In the genomic region with DNA sequence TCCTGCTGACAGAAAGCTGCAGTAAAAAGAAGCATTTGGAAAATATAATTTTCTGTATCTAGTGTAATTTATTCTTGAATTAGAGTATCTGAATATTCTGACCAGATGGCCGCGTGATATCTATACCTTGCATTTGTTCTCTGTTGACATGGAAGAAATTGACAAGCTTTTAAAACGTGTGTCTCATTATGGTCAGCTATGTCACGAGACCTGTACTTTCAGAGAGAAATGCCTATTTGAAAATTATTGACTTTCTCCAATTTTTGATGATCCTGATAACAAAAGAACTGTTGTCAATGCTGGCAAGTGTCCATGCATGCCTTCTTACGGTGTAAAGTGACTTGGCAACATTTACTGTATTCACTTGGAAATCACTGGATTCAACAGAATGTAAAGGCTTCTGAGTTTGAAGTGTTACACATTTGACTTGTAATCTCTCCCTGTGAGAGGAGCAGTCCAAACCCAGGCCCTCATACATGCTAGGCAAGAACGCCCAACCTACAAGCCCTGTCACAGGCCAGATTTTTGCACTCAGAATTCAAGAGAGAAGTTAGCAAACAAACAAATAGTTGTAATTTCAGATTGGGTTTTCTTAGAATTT, we compare ENCODE assay signal across 15 mouse cellular contexts. TPM values are rescaled to one million over a fixed set of nuclear protein-coding genes. Genes with fewer than 3 reads are reported as not detected.
DNase-seq lines count a peak whose midpoint lies in the region; ATAC-seq and TF ChIP-seq lines count a peak whose summit lies in the region.
"Had no signal": no experiment of that assay in that cellular context is flagged by ENCODE, and none has a peak within 500 bp of the region (broad histone marks: within the 10 kb centered on the region; RNA-seq: fewer than 3 reads in every experiment).

No protein-coding gene starts in this region.

- 0 out of 2 replicates have a peak, but pooled peaks have one; percentile 12 for TF ChIP-seq EP300 in liver, embryonic 14.5 days (IDR thresholded peaks at IDR 0.05; ENCODE audit: low read depth)

- no peak for TF ChIP-seq CTCF in lung, embryonic 14.5 days (IDR thresholded peaks at IDR 0.05; ENCODE audit: low read depth)
- no peak for TF ChIP-seq CTCF in lung, adult 2 months (IDR thresholded peaks at IDR 0.05; ENCODE audit: insufficient read depth, low read length)
- no peak for TF ChIP-seq CTCF in liver, embryonic 14.5 days (IDR thresholded peaks at IDR 0.05; ENCODE audit: low read depth)

- no peaks in the 10 kb centered on the region for H3K27me3 ChIP-seq in forebrain, embryonic 15.5 days
- H3K27me3 ChIP-seq in forebrain, embryonic 11.5 days (ENCODE audit: control insufficient read depth, insufficient read depth, low read length), result no peaks in the 10 kb centered on the region
- H3K27me3 ChIP-seq in lung, embryonic 14.5 days (ENCODE audit: insufficient read depth, low read length), result no peaks in the 10 kb centered on the region
- H3K27me3 ChIP-seq in liver, embryonic 14.5 days (ENCODE audit: control insufficient read depth, insufficient read depth, low read length), result no peaks in the 10 kb centered on the region
- H3K27me3 ChIP-seq: limb, embryonic 13.5 days; Patski had no signal

- TF ChIP-seq POLR2A in lung, adult 2 months (IDR thresholded peaks at IDR 0.05; ENCODE audit: borderline replicate concordance, extremely low read depth, low read depth, low read length), result no peak

- no peak overlapping the region for H3K4me2 ChIP-seq in forebrain, embryonic 15.5 days (replicated peaks)
- no peak overlapping the region for H3K4me2 ChIP-seq in forebrain, embryonic 11.5 days (ENCODE audit: low read depth, low read length, severe bottlenecking)
- 0 out of 2 replicates have a peak overlapping the region, but pooled peaks have one; percentile 3 for H3K4me2 ChIP-seq in lung, embryonic 14.5 days
- peak overlapping the region; percentile 76 for H3K4me2 ChIP-seq in liver, embryonic 14.5 days (ENCODE audit: low read depth)

- H3K36me3 ChIP-seq in forebrain, embryonic 15.5 days, result no peaks in the 10 kb centered on the region
- H3K36me3 ChIP-seq in forebrain, embryonic 11.5 days (ENCODE audit: control insufficient read depth, insufficient read depth, low read length), result no peaks in the 10 kb centered on the region
- no peaks in the 10 kb centered on the region for H3K36me3 ChIP-seq in lung, embryonic 14.5 days (ENCODE audit: insufficient read depth)
- no peaks in the 10 kb centered on the region; the same call in 1 of the 2 replicates for H3K36me3 ChIP-seq in liver, embryonic 14.5 days (replicated peaks; ENCODE audit: control insufficient read depth, insufficient read depth, low read depth)
- H3K36me3 ChIP-seq: limb, embryonic 13.5 days; midbrain, embryonic 10.5 days had no signal

- H3K27ac ChIP-seq in forebrain, embryonic 15.5 days (replicated peaks), result peak overlapping the region; percentile 32; the same call in 1 of the 2 replicates
- no peak overlapping the region for H3K27ac ChIP-seq in forebrain, embryonic 11.5 days (ENCODE audit: low read depth, low read length)
- no peak overlapping the region for H3K27ac ChIP-seq in lung, embryonic 14.5 days (ENCODE audit: low read depth)
- peak overlapping the region; percentile 44 for H3K27ac ChIP-seq in liver, embryonic 14.5 days
- H3K27ac ChIP-seq: hindbrain, postnatal 0 days had no signal

- no peak overlapping the region for H3K9ac ChIP-seq in forebrain, embryonic 15.5 days (replicated peaks)
- no peak overlapping the region for H3K9ac ChIP-seq in forebrain, embryonic 11.5 days (ENCODE audit: low read length)
- no peak overlapping the region for H3K9ac ChIP-seq in lung, embryonic 14.5 days
- peak overlapping the region; percentile 36 for H3K9ac ChIP-seq in liver, embryonic 14.5 days (replicated peaks)
- H3K9ac ChIP-seq: limb, embryonic 13.5 days had no signal

- no peak for ATAC-seq in forebrain, embryonic 15.5 days (replicated peaks)
- ATAC-seq in forebrain, embryonic 11.5 days (replicated peaks; ENCODE audit: low FRiP score), result no peak
- no peak for ATAC-seq in lung, embryonic 14.5 days (ENCODE audit: insufficient read depth)
- ATAC-seq in liver, embryonic 14.5 days (ENCODE audit: insufficient read depth), result no peak
- no peak for ATAC-seq in inflammation-experienced regulatory T-cells, adult 6 months
- no peak for ATAC-seq in frontal cortex, adult (ENCODE audit: low TSS enrichment)
- ATAC-seq: hindbrain, postnatal 0 days; Patski had no signal

- no peak overlapping the region for H3K4me3 ChIP-seq in forebrain, embryonic 15.5 days
- H3K4me3 ChIP-seq in forebrain, embryonic 11.5 days (ENCODE audit: low read depth, low read length), result no peak overlapping the region
- no peak overlapping the region for H3K4me3 ChIP-seq in lung, embryonic 14.5 days (ENCODE audit: low read depth, low read length)
- no peak overlapping the region for H3K4me3 ChIP-seq in lung, adult 2 months (replicated peaks; ENCODE audit: extremely low read depth, low read depth, low read length)
- peak overlapping the region; percentile 52 to 61 for H3K4me3 ChIP-seq in liver, embryonic 14.5 days (ENCODE audit: insufficient read depth in 1 of 2, low read depth in 2 of 2, low read length in 2 of 2)
- H3K4me3 ChIP-seq: limb, embryonic 13.5 days; midbrain, embryonic 10.5 days had no signal

- no peaks in the 10 kb centered on the region for H3K9me3 ChIP-seq in forebrain, embryonic 15.5 days
- H3K9me3 ChIP-seq in forebrain, embryonic 11.5 days (ENCODE audit: control insufficient read depth, low read length), result no peaks in the 10 kb centered on the region
- no peaks in the 10 kb centered on the region for H3K9me3 ChIP-seq in lung, embryonic 14.5 days (ENCODE audit: low read depth, low read length)
- no peaks in the 10 kb centered on the region for H3K9me3 ChIP-seq in liver, embryonic 14.5 days (ENCODE audit: control insufficient read depth, low read length)
- H3K9me3 ChIP-seq: limb, embryonic 13.5 days; midbrain, embryonic 10.5 days had no signal

- no peak for DNase-seq in forebrain, embryonic 11.5 days (ENCODE audit: low spot score)
- peak; percentile 46 for DNase-seq in lung, embryonic 14.5 days
- no peak for DNase-seq in lung, adult 2 months
- DNase-seq in NIH3T3 (ENCODE audit: low read depth), result peak; percentile 22
- no peak for DNase-seq in liver, embryonic 14.5 days (ENCODE audit: low read depth in 3 of 3, low spot score in 3 of 3)
- DNase-seq: gastrocnemius, postnatal 36 days; kidney, postnatal 14 days; layer of hippocampus, postnatal 36 days had no signal

- peaks cover 34% of the 10 kb centered on the region for H3K4me1 ChIP-seq in forebrain, embryonic 15.5 days
- H3K4me1 ChIP-seq in forebrain, embryonic 11.5 days (replicated peaks; ENCODE audit: control insufficient read depth, insufficient read depth, low read length), result peaks cover 4% of the 10 kb centered on the region
- peaks cover 22% of the 10 kb centered on the region for H3K4me1 ChIP-seq in lung, embryonic 14.5 days (ENCODE audit: insufficient read depth)
- peaks cover 29% of the 10 kb centered on the region for H3K4me1 ChIP-seq in lung, adult 2 months (ENCODE audit: control insufficient read depth, insufficient read depth, low read length)
- peaks cover 49 to 53% of the 10 kb centered on the region in 2 experiments for H3K4me1 ChIP-seq in liver, embryonic 14.5 days (replicated peaks; ENCODE audit: control insufficient read depth in 2 of 2, insufficient read depth in 2 of 2, low read length in 1 of 2)

- WGBS in forebrain, embryonic 15.5 days, result 44% methylated on average over 6 of the region's 6 CpGs
- 83% methylated on average over 6 of the region's 6 CpGs for WGBS in forebrain, embryonic 11.5 days
- 66% methylated on average over 6 of the region's 6 CpGs for WGBS in lung, embryonic 14.5 days
- WGBS in lung, adult 2 months, result 42% methylated on average over 6 of the region's 6 CpGs
- 23% methylated on average over 6 of the region's 6 CpGs for WGBS in liver, embryonic 14.5 days (ENCODE audit: insufficient replicate concordance)

RNA-seq across cellular contexts. Expression of gene Lims1, which starts 49.3 kb away (rescaled TPM):
- 65.3 and 70.1 TPM in 2 replicates for polyA plus RNA-seq in forebrain, embryonic 15.5 days (2015; fragmentation: Nextera tagmentation; extraction: Ambion mirVana)
- polyA plus RNA-seq in forebrain, embryonic 11.5 days (2014; fragmentation: Nextera tagmentation; extraction: Ambion mirVana), result 73.4 and 89.2 TPM in 2 replicates
- 200 and 208 TPM in 2 replicates for polyA plus RNA-seq in lung, embryonic 14.5 days (2014; fragmentation: Nextera tagmentation; extraction: Ambion mirVana)
- polyA plus RNA-seq in lung, adult 2 months (2012; rRNA removed), result 25.2 and 44.0 TPM in 2 replicates
- 14.4 and 20.9 TPM in 2 replicates for polyA plus RNA-seq in liver, embryonic 14.5 days (2012; rRNA removed)
- 69.0 and 77.5 TPM in 2 replicates for polyA plus RNA-seq in liver, embryonic 14.5 days (2014; fragmentation: Nextera tagmentation; extraction: Ambion mirVana)
- 100 to 1,000 TPM in 2 of 3 experiments, 10 to 100 TPM in 1; 96.1 to 111 (median 106) TPM for polyA plus RNA-seq in inflammation-experienced regulatory T-cells, adult 6 months (2017; shearing (Covaris generic))

Comparison
In these comparisons a context has a peak if more than half of its experiments do, and no peak if none do; other contexts are left out.
1. H3K27ac ChIP-seq: peak in forebrain, embryonic 15.5 days (single experiment) and liver, embryonic 14.5 days (single experiment); none in forebrain, embryonic 11.5 days (single experiment) and lung, embryonic 14.5 days (single experiment).
2. DNase-seq: peak in lung, embryonic 14.5 days (single experiment) and NIH3T3 (single experiment); none in forebrain, embryonic 11.5 days (single experiment), lung, adult 2 months (single experiment) and liver, embryonic 14.5 days (0 of 3).
3. H3K4me2 ChIP-seq: peak in lung, embryonic 14.5 days (single experiment) and liver, embryonic 14.5 days (single experiment); none in forebrain, embryonic 15.5 days (single experiment) and forebrain, embryonic 11.5 days (single experiment).
4. H3K4me3 ChIP-seq: peak in liver, embryonic 14.5 days (2 of 2); none in forebrain, embryonic 15.5 days (single experiment), forebrain, embryonic 11.5 days (single experiment), lung, embryonic 14.5 days (single experiment) and lung, adult 2 months (single experiment).